Comparison of ENCODE assay signal across 8 mouse cellular contexts in the genomic region with DNA sequence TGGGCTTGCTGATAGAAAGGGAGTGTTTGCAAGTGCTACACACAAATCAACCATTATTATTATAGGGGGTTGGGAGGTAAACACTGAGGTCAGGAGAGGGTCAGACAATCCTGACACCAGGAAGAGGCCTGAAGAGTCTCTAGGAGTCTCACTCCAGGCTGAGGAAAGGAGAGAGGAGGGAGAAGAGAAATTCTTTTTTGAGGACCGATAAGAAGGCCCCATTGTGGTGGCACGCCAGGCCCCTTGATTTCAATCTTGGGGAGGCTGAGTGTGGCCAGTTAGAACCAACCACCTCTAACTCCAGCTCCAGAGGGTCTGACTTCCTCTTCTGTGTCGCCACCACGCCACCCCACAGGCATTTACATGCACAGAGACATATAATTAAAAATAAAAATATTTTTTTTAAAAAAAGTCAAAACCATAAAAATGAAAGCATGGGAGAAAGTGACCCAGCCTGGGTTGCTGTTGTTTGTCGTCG. TPM values are rescaled to one million over a fixed set of nuclear protein-coding genes. Genes with fewer than 3 reads are reported as not detected.
DNase-seq lines count a peak whose midpoint lies in the region; ATAC-seq and TF ChIP-seq lines count a peak whose summit lies in the region.

No protein-coding gene starts in this region.

- TF ChIP-seq CTCF in heart, postnatal 0 days (IDR thresholded peaks at IDR 0.05; ENCODE audit: low read depth), result no peak

- H3K9me3 ChIP-seq in heart, postnatal 0 days (replicated peaks; ENCODE audit: control insufficient read depth, low read length), result no peaks in the 10 kb centered on the region
- no peaks in the 10 kb centered on the region for H3K9me3 ChIP-seq in midbrain, embryonic 10.5 days (replicated peaks)

- H3K4me3 ChIP-seq in heart, postnatal 0 days (ENCODE audit: low read depth, low read length), result peak overlapping the region; percentile 56
- H3K4me3 ChIP-seq in midbrain, embryonic 10.5 days, result peak overlapping the region; percentile 80

- peaks cover 23% of the 10 kb centered on the region for H3K4me1 ChIP-seq in heart, postnatal 0 days (ENCODE audit: control insufficient read depth, insufficient read depth)
- peaks cover 80% of the 10 kb centered on the region for H3K4me1 ChIP-seq in midbrain, embryonic 10.5 days

- DNase-seq in heart, postnatal 0 days (ENCODE audit: low spot score), result no peak
- DNase-seq in heart, adult 8-10 months (ENCODE audit: low spot score), result no peak
- peak; percentile 59 for DNase-seq in MEL-GATA-1-ER (ENCODE audit: extremely low read depth, low read depth)
- DNase-seq in midbrain, embryonic 10.5 days (ENCODE audit: low spot score), result no peak
- no peak for DNase-seq in cerebellum, adult 11 months
- DNase-seq in right cerebral cortex, postnatal 14 days, result no peak
- no peak for DNase-seq in spleen, adult 12 weeks (ENCODE audit: low spot score)

- WGBS in heart, postnatal 0 days, result 21% methylated on average over 6 of the region's 6 CpGs
- 14% methylated on average over 6 of the region's 6 CpGs for WGBS in midbrain, embryonic 10.5 days

- peak overlapping the region; percentile 9; the same call in 1 of the 2 replicates for H3K27ac ChIP-seq in heart, postnatal 0 days (ENCODE audit: low read depth)
- H3K27ac ChIP-seq in midbrain, embryonic 10.5 days (replicated peaks), result peak overlapping the region; percentile 97

- peak overlapping the region; percentile 73 for H3K4me2 ChIP-seq in heart, postnatal 0 days (ENCODE audit: low read depth, low read length)

- TF ChIP-seq EP300 in heart, postnatal 0 days (IDR thresholded peaks at IDR 0.05; ENCODE audit: low read depth), result no peak

- no peak overlapping the region; the same call in 1 of the 2 replicates for H3K9ac ChIP-seq in heart, postnatal 0 days (replicated peaks; ENCODE audit: low read depth, low read length)

- H3K27me3 ChIP-seq in heart, postnatal 0 days (ENCODE audit: control insufficient read depth, insufficient read depth, low read length), result 0 out of 2 replicates have a peak, but pooled peaks cover 8% of the 10 kb centered on the region
- H3K27me3 ChIP-seq in midbrain, embryonic 10.5 days (ENCODE audit: low read depth, poor library complexity, severe bottlenecking), result peaks cover 14% of the 10 kb centered on the region; the same call in 1 of the 2 replicates

- H3K36me3 ChIP-seq in heart, postnatal 0 days (replicated peaks; ENCODE audit: control insufficient read depth, insufficient read depth, low read length), result peaks cover 13% of the 10 kb centered on the region; the same call in 1 of the 2 replicates
- H3K36me3 ChIP-seq in midbrain, embryonic 10.5 days, result peaks cover 28% of the 10 kb centered on the region

- ATAC-seq in heart, postnatal 0 days (ENCODE audit: insufficient read depth, low read depth), result no peak
- peak; percentile 35; the same call in 1 of the 2 replicates for ATAC-seq in granulocyte monocyte progenitor cell, adult 5-6 weeks (replicated peaks; ENCODE audit: poor library complexity, severe bottlenecking)

RNA-seq across cellular contexts. Expression of a gene that starts 0.5 kb away (rescaled TPM):
- 30.2 and 40.7 TPM in 2 replicates for total RNA-seq in heart, postnatal 0 days (2014; rRNA removed; ENCODE audit: low replicate concordance)
- polyA plus RNA-seq in heart, postnatal 0 days (2015; fragmentation: Nextera tagmentation; extraction: Ambion mirVana), result 24.6 and 25.8 TPM in 2 replicates
- total RNA-seq in heart, adult 8-10 months (2022), result 1 to 10 TPM in 1 of 4 experiments, under 1 TPM in 2, not detected in 1; 0.41 to 1.4 (median 0.65) TPM
- total RNA-seq in granulocyte monocyte progenitor cell, adult 5-6 weeks (2014; fragmentation: Nextera tagmentation), result 7.5 and 14.4 TPM in 2 replicates
- 12.4 and 17.0 TPM in 2 replicates for total RNA-seq in granulocyte monocyte progenitor cell, adult 5-6 weeks (2017)
- polyA plus RNA-seq in midbrain, embryonic 10.5 days (2016; fragmentation: Nextera tagmentation; extraction: Ambion mirVana), result 251 and 280 TPM in 2 replicates

RNA-seq across cellular contexts. Expression of a gene that starts 4.0 kb away (rescaled TPM):
- not detected in 2 replicates for total RNA-seq in heart, postnatal 0 days (2014; rRNA removed; ENCODE audit: low replicate concordance)
- 0.11 and 0.31 TPM in 2 replicates for polyA plus RNA-seq in heart, postnatal 0 days (2015; fragmentation: Nextera tagmentation; extraction: Ambion mirVana)
- total RNA-seq in heart, adult 8-10 months (2022), result under 1 TPM in 1 of 4 experiments, not detected in 3; 0.13 TPM
- not detected in 2 replicates for total RNA-seq in granulocyte monocyte progenitor cell, adult 5-6 weeks (2014; fragmentation: Nextera tagmentation)
- total RNA-seq in granulocyte monocyte progenitor cell, adult 5-6 weeks (2017), result 0.41 and 1.1 TPM in 2 replicates
- polyA plus RNA-seq in midbrain, embryonic 10.5 days (2016; fragmentation: Nextera tagmentation; extraction: Ambion mirVana), result 0.67 and 0.97 TPM in 2 replicates
